Mouse (Mus musculus) hindbrain, embryonic 11.5 days (tissue): Measurements from ENCODE around the gene Nkd2. TPM values are rescaled to one million over a fixed set of nuclear protein-coding genes. Genes with fewer than 3 reads are reported as not detected.

ENCODE experiments used
- ATAC-seq: fragments of 200-750 bp; cut with Nextera tagmentation; 2 replicates; pipeline ENCODE4 v1.8.0; 2017; ENCODE audit warnings: mild to moderate bottlenecking, moderate TSS enrichment, moderate library complexity; ENCODE audit not compliant: low FRiP score
- DNase-seq: peaks from one replicate; pipeline ENCODE4 v3.0.0-alpha.2; 2015; ENCODE audit warnings: low spot score
- H3K27ac ChIP-seq: fragments of 300-500 bp; sonication (generic); 2 replicates; pipeline ENCODE4 v1.5.1; 2014; ENCODE audit warnings: mild to moderate bottlenecking, low read depth, low read length
- H3K27me3 ChIP-seq: fragments of 300-500 bp; sonication (generic); 2 replicates; pipeline ENCODE4 v1.6.1; 2014; ENCODE audit warnings: mild to moderate bottlenecking, low read length, moderate library complexity, mixed read lengths; ENCODE audit not compliant: control insufficient read depth, insufficient read depth
- H3K36me3 ChIP-seq: fragments of 300-500 bp; sonication (generic); 2 replicates; pipeline ENCODE4 v1.6.1; 2014; ENCODE audit warnings: mild to moderate bottlenecking, low read length, moderate library complexity, mixed read lengths; ENCODE audit not compliant: control insufficient read depth, insufficient read depth
- H3K4me1 ChIP-seq: fragments of 300-500 bp; sonication (generic); replicated peaks from 2 replicates; pipeline ENCODE4 v1.6.1; 2014; ENCODE audit warnings: low read length, mixed read lengths; ENCODE audit not compliant: control insufficient read depth, insufficient read depth
- H3K4me2 ChIP-seq: fragments of 300-500 bp; sonication (generic); replicated peaks from 2 replicates; pipeline ENCODE4 v1.6.1; 2014; ENCODE audit warnings: mild to moderate bottlenecking, low read depth, low read length
- H3K4me3 ChIP-seq: fragments of 300-500 bp; sonication (generic); 2 replicates; pipeline ENCODE4 v1.5.1; 2014; ENCODE audit warnings: low read depth, low read length
- H3K9ac ChIP-seq: fragments of 300-500 bp; sonication (generic); 2 replicates; pipeline ENCODE4 v1.6.1; 2014; ENCODE audit warnings: low read depth, low read length
- H3K9me3 ChIP-seq: fragments of 300-500 bp; sonication (generic); 2 replicates; pipeline ENCODE4 v1.6.1; 2016; ENCODE audit warnings: low read length; ENCODE audit not compliant: control insufficient read depth
- WGBS: fragments of 180-500 bp; shearing (Covaris S2); extraction: QIAGEN DNeasy Blood & Tissue Kit; methylation state at CpG from one replicate; pipeline ENCODE4 v1.1.7; 2014; 5-methylcytosine and 5-hydroxymethylcytosine counted together
- polyA plus RNA-seq: library from polyadenylated mRNA; unstranded; fragments of >200 nt; fragmentation: Nextera tagmentation; extraction: Ambion mirVana; gene quantifications from 2 replicates; pipeline ENCODE4 v1.2.1, GENCODE M21; 2014

Nkd2 gene
- polyA plus RNA-seq, 1 experiment from 2014 or later: 14.7 TPM

GRCm38 (mm10) chr13:73803450-73804178 lies 43.8 kb downstream of the Nkd2 start:
- peaks cover 7% of the 10 kb centered on the region; the same call in 1 of the 2 replicates for H3K36me3 ChIP-seq
- DNase-seq: no peak
- 89% methylated on average over 8 of the region's 8 CpGs for WGBS

GRCm38 (mm10) chr13:73799110-73799509 lies 48.3 kb downstream of the Nkd2 start:
- Histone ChIP-seq H3K27ac (no peak overlapping the region), H3K4me3 (no peak overlapping the region), H3K4me2 (no peak overlapping the region), H3K9me3 (no peaks in the 10 kb centered on the region), H3K9ac (no peak overlapping the region), H3K27me3 (no peaks in the 10 kb centered on the region), H3K4me1 (no peaks in the 10 kb centered on the region), H3K36me3 (peaks cover 13% of the 10 kb centered on the region)
- DNase-seq (no peak), ATAC-seq (no peak)
- 87% methylated on average over 5 of the region's 5 CpGs for WGBS

More at GRCm38 (mm10) chr13:73803450-73804178, 43.8 kb downstream of the Nkd2 start:
- Histone ChIP-seq H3K27ac (no peak overlapping the region), H3K4me1 (no peaks in the 10 kb centered on the region), H3K9me3 (no peaks in the 10 kb centered on the region), H3K4me3 (no peak overlapping the region), H3K9ac (no peak overlapping the region), H3K4me2 (no peak overlapping the region), H3K27me3 (no peaks in the 10 kb centered on the region)
- ATAC-seq: no peak

GRCm38 (mm10) chr13:73793171-73793570 lies 54.3 kb downstream of the Nkd2 start:
- H3K4me1 ChIP-seq: no peaks in the 10 kb centered on the region
- peaks cover 8% of the 10 kb centered on the region; the same call in 1 of the 2 replicates for H3K36me3 ChIP-seq
- H3K27ac ChIP-seq: no peak overlapping the region
- DNase-seq (no peak), ATAC-seq (no peak)
- H3K9ac ChIP-seq: no peak overlapping the region
- no peaks in the 10 kb centered on the region for H3K27me3 ChIP-seq
- no peaks in the 10 kb centered on the region for H3K9me3 ChIP-seq
- no peak overlapping the region for H3K4me2 ChIP-seq
- H3K4me3 ChIP-seq: no peak overlapping the region
- 96% methylated on average over 5 of the region's 5 CpGs for WGBS

- H3K4me1 ChIP-seq: no peaks in the 10 kb centered on the region
- H3K4me2 ChIP-seq: no peak overlapping the region
- ATAC-seq (no peak), DNase-seq (no peak)
- no peaks in the 10 kb centered on the region for H3K27me3 ChIP-seq
- 0 out of 2 replicates have a peak, but pooled peaks cover 8% of the 10 kb centered on the region for H3K36me3 ChIP-seq
- no peaks in the 10 kb centered on the region for H3K9me3 ChIP-seq
- no peak overlapping the region for H3K4me3 ChIP-seq
- WGBS: 93% methylated on average over 4 of the region's 4 CpGs
- H3K27ac ChIP-seq: no peak overlapping the region
- no peak overlapping the region for H3K9ac ChIP-seq
These were observed 55.3 kb downstream of the Nkd2 start for GRCm38 (mm10) chr13:73792176-73792575.

GRCm38 (mm10) chr13:73782486-73782885 lies 64.9 kb downstream of the Nkd2 start:
- WGBS: 52% methylated on average over 5 of the region's 5 CpGs
- no peaks in the 10 kb centered on the region for H3K4me1 ChIP-seq

GRCm38 (mm10) chr13:73777578-73777977 lies 69.9 kb downstream of the Nkd2 start:
- Histone ChIP-seq H3K9me3 (no peaks in the 10 kb centered on the region), H3K9ac (no peak overlapping the region), H3K4me1 (no peaks in the 10 kb centered on the region), H3K4me2 (no peak overlapping the region), H3K27ac (no peak overlapping the region), H3K4me3 (no peak overlapping the region), H3K27me3 (no peaks in the 10 kb centered on the region), H3K36me3 (no peaks in the 10 kb centered on the region)
- DNase-seq (no peak), ATAC-seq (no peak)
- WGBS: 91% methylated on average over 3 of the region's 3 CpGs

More at GRCm38 (mm10) chr13:73782486-73782885, 64.9 kb downstream of the Nkd2 start:
- Histone ChIP-seq H3K27me3 (no peaks in the 10 kb centered on the region), H3K9me3 (no peaks in the 10 kb centered on the region), H3K4me2 (no peak overlapping the region), H3K36me3 (peaks cover 3% of the 10 kb centered on the region; the same call in 1 of the 2 replicates), H3K9ac (no peak overlapping the region), H3K4me3 (no peak overlapping the region), H3K27ac (no peak overlapping the region)
- no peak for ATAC-seq
- DNase-seq: no peak

- Histone ChIP-seq H3K27ac (no peak overlapping the region), H3K4me1 (no peaks in the 10 kb centered on the region), H3K36me3 (no peaks in the 10 kb centered on the region), H3K27me3 (no peaks in the 10 kb centered on the region), H3K4me2 (no peak overlapping the region), H3K4me3 (no peak overlapping the region), H3K9me3 (no peaks in the 10 kb centered on the region), H3K9ac (no peak overlapping the region)
- ATAC-seq (no peak), DNase-seq (no peak)
- 83% methylated on average over 4 of the region's 4 CpGs for WGBS
These were observed 71.6 kb downstream of the Nkd2 start for GRCm38 (mm10) chr13:73775786-73776185.

GRCm38 (mm10) chr13:73773519-73774205 lies 73.8 kb downstream of the Nkd2 start:
- Histone ChIP-seq H3K36me3 (no peaks in the 10 kb centered on the region), H3K9ac (no peak overlapping the region), H3K4me3 (no peak overlapping the region), H3K27ac (no peak overlapping the region), H3K4me1 (no peaks in the 10 kb centered on the region; the same call in 1 of the 2 replicates), H3K9me3 (no peaks in the 10 kb centered on the region), H3K27me3 (no peaks in the 10 kb centered on the region), H3K4me2 (no peak overlapping the region)
- ATAC-seq: no peak
- DNase-seq: no peak
- 74% methylated on average over 4 of the region's 4 CpGs for whole genome bisulfite sequencing
